Mouse (Mus musculus) C2C12 (cell line): ENCODE measurements around the gene Prr12. TPM values are rescaled to one million over a fixed set of nuclear protein-coding genes. Genes with fewer than 3 reads are reported as not detected.

ENCODE experiments used
- H3K27me3 ChIP-seq: one replicate; pipeline ENCODE4 v1.6.1; 2011; ENCODE audit not compliant: control insufficient read depth, insufficient read depth, insufficient read length
- H3K36me3 ChIP-seq: one replicate; pipeline ENCODE4 v1.6.1; 2011; ENCODE audit not compliant: control insufficient read depth, insufficient read depth
- H3K4me3 ChIP-seq: one replicate; pipeline ENCODE4 v1.5.1; 2011; ENCODE audit warnings: mild to moderate bottlenecking, control low read depth; ENCODE audit not compliant: poor library complexity, insufficient read depth, severe bottlenecking
- H3K79me2 ChIP-seq: one replicate; pipeline ENCODE4 v1.6.1; 2011; ENCODE audit not compliant: control insufficient read depth, insufficient read depth
- H3K79me3 ChIP-seq: one replicate; pipeline ENCODE4 v1.6.1; 2011; ENCODE audit warnings: low read depth, control low read depth
- H3ac ChIP-seq: one replicate; pipeline ENCODE3; 2011; ENCODE audit warnings: low read depth; ENCODE audit not compliant: control insufficient read depth, insufficient read length
- CEBPB ChIP-seq: IDR thresholded peaks from one replicate; pipeline ENCODE4 v1.6.1; 2011; ENCODE audit warnings: low read depth, mild to moderate bottlenecking, control low read depth, moderate library complexity
- CTCF ChIP-seq: IDR thresholded peaks from one replicate; pipeline ENCODE4 v1.5.1; 2011; ENCODE audit not compliant: control insufficient read depth, insufficient read depth, insufficient read length
- FOSL1 ChIP-seq: IDR thresholded peaks from one replicate; pipeline ENCODE4 v1.8.0; 2011; ENCODE audit warnings: mild to moderate bottlenecking, low read length; ENCODE audit not compliant: poor library complexity, insufficient read depth, severe bottlenecking
- MAX ChIP-seq: IDR thresholded peaks from one replicate; pipeline ENCODE4 v1.6.1; 2011; ENCODE audit warnings: mild to moderate bottlenecking, control low read depth
- MYOD1 ChIP-seq: IDR thresholded peaks from one replicate; pipeline ENCODE4 v1.6.1; 2011; ENCODE audit warnings: low read depth; ENCODE audit not compliant: control insufficient read depth, insufficient read length
- MYOG ChIP-seq: IDR thresholded peaks from one replicate; pipeline ENCODE4 v1.6.1; 2011; ENCODE audit not compliant: control insufficient read depth, insufficient read length; ENCODE audit errors: extremely low read depth
- USF1 ChIP-seq: IDR thresholded peaks from one replicate; pipeline ENCODE4 v1.6.1; 2011; ENCODE audit warnings: low read depth, mild to moderate bottlenecking, control low read depth, moderate library complexity
- polyA plus RNA-seq: library from polyadenylated mRNA; unstranded; fragments of >200 nt; fragmentation: generic; extraction: Trizol; gene quantifications from one replicate; pipeline ENCODE4 v1.2.1, GENCODE M21; 2012; ENCODE audit warnings: missing spikeins

The Prr12 gene
- polyA plus RNA-seq, 1 experiment: 14.2 TPM

DNA sequence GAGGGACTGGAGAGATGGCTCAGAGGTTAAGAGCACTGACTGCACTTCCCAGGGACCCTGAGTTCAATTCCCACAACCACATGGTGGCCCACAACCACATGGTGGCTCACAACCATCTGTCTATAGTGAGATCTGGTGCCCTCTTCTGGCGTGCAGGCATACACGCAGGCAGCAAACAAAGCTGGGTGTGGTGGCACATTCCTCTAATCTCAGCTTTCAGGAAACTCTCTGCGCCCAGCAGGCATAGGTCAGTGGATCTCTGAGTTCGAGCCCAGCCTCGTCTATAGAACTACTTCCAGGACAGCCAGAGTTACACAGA lies 15.3 kb upstream of the Prr12 start:
- peaks cover 92% of the 10 kb centered on the region for H3K79me2 ChIP-seq
- TF ChIP-seq MAX (peak; percentile 92), CTCF (peak; percentile 78), CEBPB (no peak), USF1 (peak; percentile 76), FOSL1 (no peak), MYOD1 (no peak), MYOG (no peak)
- no peak overlapping the region for H3ac ChIP-seq
- H3K36me3 ChIP-seq: no peaks in the 10 kb centered on the region
- H3K27me3 ChIP-seq: no peaks in the 10 kb centered on the region
- H3K79me3 ChIP-seq: peaks cover 60% of the 10 kb centered on the region
- no peak overlapping the region for H3K4me3 ChIP-seq

DNA sequence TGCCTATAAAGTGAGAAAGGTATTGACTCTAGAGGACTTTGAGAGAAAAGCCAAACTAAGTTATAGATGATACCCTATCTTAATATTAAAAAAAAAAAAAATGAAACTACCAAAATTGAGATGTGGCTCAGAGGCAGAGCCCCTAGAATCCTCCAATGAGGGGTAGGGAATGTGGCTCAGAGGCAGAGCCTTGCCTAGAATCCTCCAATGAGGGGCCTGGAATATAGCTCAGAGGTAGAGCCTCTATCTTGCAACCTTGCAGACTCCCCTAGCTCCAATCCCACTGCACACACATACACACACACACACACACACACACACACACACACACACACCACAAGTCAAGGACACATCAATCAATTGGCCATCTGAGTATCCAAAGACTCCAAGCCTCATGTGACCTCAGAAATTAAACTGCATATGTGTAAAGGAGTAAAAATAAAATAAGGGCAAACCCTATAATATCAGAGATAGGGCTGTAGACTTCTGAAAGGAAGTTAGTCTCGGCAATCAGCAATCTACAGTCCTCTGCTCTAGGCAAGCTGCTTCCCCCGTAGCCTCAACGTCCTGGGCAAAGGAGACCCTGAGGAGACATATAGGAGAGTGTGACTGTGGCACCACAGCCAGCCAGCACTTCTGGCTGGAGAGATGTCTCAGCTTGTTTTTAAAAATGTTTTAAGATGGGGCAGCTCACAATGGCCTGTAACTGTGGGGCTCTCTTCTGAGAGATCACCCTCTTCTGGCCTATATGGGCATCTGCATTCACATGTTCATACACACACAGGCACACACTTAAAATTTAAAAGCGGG lies 14.7 kb upstream of the Prr12 start:
- H3K36me3 ChIP-seq: no peaks in the 10 kb centered on the region
- no peaks in the 10 kb centered on the region for H3K27me3 ChIP-seq
- no peak for TF ChIP-seq CTCF
- no peak overlapping the region for H3ac ChIP-seq
- peaks cover 60% of the 10 kb centered on the region for H3K79me3 ChIP-seq
- H3K79me2 ChIP-seq: peaks cover 92% of the 10 kb centered on the region
- H3K4me3 ChIP-seq: no peak overlapping the region

DNA sequence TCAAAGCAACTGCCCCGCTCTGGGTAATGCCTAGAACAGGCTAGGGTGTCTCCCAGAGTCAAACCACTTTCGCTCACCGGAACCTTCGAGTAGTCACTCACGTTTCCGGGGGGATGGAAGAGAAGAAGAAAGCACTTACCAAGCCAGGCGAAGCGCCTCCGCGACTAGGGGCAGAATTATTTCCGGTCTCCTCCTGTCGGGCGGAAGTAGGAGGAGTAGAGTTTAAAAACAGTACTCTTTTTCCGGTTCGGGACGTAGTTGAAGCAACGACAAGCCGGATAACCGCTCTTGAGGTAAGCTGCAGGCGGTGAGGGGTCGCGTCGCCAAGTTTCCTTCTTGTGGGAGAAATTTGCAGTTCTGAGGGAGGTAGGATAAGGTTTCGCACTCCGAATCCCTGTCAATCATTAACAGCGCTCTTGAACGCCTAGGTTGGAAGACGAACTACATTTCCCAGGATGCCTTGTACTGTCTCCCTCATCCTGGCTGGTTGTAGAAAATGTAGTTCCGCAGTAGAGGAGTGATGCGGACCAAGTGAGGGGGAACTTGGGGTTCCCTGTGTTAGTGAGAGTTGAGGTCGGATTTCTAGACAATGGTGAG lies 9.7 kb upstream of the Prr12 start, which contains the start of the genes Nosip and Prrg2:
Nosip (plus strand) TSS at position 191 of the 597 bp plus-strand sequence.
Prrg2 (minus strand) TSS at position 439 of the 597 bp plus-strand sequence.
- Histone ChIP-seq H3K27me3 (no peaks in the 10 kb centered on the region), H3K36me3 (no peaks in the 10 kb centered on the region), H3K79me2 (peaks cover 48% of the 10 kb centered on the region), H3K79me3 (peaks cover 35% of the 10 kb centered on the region), H3K4me3 (peak within 1 kb of the TSS; percentile 52), H3ac (peak within 1 kb of the TSS; percentile 76)
- TF ChIP-seq MYOG (no peak), USF1 (no peak), CEBPB (no peak), CTCF (no peak), FOSL1 (no peak), MYOD1 (no peak), MAX (no peak)

DNA sequence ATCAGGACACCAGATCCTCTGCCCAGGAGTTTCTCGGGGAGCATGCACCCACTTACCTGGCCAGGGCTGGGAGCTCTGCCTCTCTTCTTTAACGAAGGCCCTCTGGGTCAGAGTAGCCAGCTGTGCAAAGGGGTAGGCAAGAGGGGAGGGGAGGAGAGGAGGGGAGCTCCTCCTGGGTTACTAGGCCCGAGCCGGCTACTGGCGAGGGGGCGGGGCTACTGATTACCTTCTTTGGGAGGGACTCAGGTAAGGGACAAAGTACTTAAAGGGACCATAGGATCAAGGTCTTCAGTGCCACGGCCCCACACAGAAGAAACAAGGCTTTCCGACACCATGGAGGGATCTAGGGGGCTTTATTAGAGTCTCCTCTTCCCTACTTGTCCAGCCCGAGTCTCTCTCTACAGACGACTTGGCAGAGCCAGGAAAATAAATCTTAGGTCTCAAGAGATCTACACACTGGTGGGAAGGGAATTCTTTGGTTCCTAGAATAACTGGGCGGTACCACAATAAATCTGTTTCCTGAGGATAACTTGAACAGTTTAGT lies 8.9 kb upstream of the Prr12 start:
- H3K79me3 ChIP-seq: peaks cover 35% of the 10 kb centered on the region
- H3ac ChIP-seq: no peak overlapping the region
- H3K36me3 ChIP-seq: no peaks in the 10 kb centered on the region
- peak overlapping the region; percentile 12 for H3K4me3 ChIP-seq
- peaks cover 42% of the 10 kb centered on the region for H3K79me2 ChIP-seq
- no peaks in the 10 kb centered on the region for H3K27me3 ChIP-seq
- TF ChIP-seq CEBPB: no peak
- no peak for TF ChIP-seq FOSL1
- no peak for TF ChIP-seq USF1
- TF ChIP-seq MYOG: no peak
- no peak for TF ChIP-seq MYOD1
- no peak for TF ChIP-seq CTCF
- TF ChIP-seq MAX: no peak

DNA sequence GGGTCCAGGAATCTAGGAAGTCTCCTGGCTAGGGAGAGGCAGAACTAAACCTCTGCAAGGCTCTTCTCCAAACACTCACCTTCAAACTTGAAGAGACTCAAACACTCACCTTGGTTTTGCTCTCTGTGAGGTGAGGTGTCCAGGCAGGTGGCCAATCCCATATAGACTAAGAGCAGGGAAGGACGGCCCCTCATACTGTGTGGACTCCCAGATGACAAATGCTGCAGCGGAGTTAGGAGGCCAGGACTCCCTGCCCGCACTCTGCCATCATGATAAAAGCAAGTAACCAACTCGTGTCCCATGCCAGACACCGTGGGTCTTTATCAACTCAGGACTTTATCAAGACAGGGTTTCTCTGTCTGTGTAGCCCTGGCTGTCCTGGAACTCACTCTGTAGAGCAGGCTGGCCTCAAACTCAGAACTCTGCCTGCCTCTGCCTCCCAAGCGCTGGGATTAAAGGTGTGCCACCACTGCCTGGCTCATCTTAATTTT lies 8.0 kb upstream of the Prr12 start:
- Histone ChIP-seq H3K79me3 (peaks cover 28% of the 10 kb centered on the region), H3K4me3 (no peak overlapping the region), H3K79me2 (peaks cover 33% of the 10 kb centered on the region), H3K27me3 (no peaks in the 10 kb centered on the region), H3ac (no peak overlapping the region), H3K36me3 (no peaks in the 10 kb centered on the region)
- no peak for TF ChIP-seq MYOG
- no peak for TF ChIP-seq CEBPB
- TF ChIP-seq FOSL1: no peak
- no peak for TF ChIP-seq CTCF
- TF ChIP-seq MYOD1: no peak
- no peak for TF ChIP-seq USF1
- TF ChIP-seq MAX: no peak
